Mouse (Mus musculus): ENCODE results near the gene 1700023F06Rik. TPM values are rescaled to one million over a fixed set of nuclear protein-coding genes. Genes with fewer than 3 reads are reported as not detected.

1700023F06Rik gene
- 1.2 and 1.7 TPM in 2 replicates for polyA plus RNA-seq (2012; rRNA removed)

DNA sequence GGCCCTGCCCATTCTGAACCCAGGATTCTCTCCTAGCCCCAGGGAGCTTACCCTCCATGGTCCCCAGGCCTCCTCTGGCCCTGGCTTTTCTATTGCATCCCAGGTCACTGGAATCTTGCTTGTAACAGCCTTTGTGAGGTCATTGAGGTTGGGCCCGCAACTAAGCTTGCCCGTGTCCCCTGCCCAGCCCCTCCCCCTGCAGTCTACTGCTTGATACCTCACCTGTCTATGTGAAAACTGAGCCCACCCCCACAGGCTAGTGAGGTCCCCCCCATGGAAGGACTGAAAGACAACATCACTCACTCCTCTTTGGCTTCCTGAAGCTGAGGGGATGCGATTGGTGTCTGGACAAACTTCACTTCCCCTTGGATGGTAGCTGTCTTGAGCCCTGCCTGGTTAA is at the start of gene 1700023F06Rik:
TSS of gene 1700023F06Rik (minus strand) at position 101 of the 400 bp plus-strand sequence.

GRCm38 (mm10) chr11:103217790-103218516 is 9.6 kb upstream of the 1700023F06Rik start, which contains the start of gene Spata32:
Gene Spata32 (minus strand): TSS chr11:103218432.

DNA sequence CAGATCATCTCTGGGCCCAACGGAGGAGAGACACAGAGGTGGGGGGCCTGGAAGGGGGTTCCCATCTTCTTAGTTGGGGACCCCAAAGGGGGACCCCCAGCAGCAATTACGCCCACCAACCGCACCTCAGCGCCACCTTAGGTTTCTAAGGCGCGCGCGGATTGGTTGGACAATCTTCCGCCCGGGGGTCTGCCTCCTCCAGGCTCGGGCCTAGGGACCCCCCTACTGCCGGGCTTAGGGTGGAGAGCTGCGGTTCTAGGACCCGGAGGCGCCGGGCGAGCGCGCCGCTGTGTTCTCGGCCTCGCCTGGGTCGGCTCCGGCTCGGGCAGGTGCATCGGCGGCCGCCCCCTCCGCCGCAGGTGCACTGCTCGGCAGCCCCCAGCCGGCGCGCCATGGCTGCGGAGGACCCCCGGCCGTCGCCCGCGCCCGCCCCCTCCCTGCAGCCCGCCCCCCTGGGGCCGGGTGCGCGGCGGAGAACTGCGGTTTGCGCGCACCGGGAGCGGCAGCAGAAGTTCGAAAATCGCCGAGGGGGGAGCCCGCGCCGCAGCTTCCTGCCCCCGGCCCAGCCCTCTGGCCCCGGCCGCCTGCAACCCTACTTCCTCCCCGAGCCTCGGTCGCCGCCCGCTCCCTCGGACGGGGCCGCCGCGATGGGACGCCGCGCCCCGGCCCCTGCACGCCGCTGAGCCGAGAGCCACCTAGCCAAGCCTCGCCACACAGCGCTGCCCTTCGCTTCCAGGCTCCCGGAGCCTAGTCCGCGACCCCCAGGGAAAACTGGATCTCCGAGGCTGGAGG is 37.7 kb downstream of the 1700023F06Rik start, which contains the start of gene Fmnl1:
TSS of gene Fmnl1 (plus strand) at position 614 of the 792 bp plus-strand sequence.

Other genes with a start within 250 kb of the 1700023F06Rik start
- gene Nmt1, start 180.4 kb downstream of the 1700023F06Rik start, polyA plus RNA-seq (2012; rRNA removed), result 35.1 and 36.0 TPM in 2 replicates
- 202 and 211 TPM in 2 replicates for gene Dcakd, start 180.2 kb downstream of the 1700023F06Rik start, polyA plus RNA-seq (2012; rRNA removed)
- 2.6 and 3.8 TPM in 2 replicates for gene Plcd3, start 106.9 kb downstream of the 1700023F06Rik start, polyA plus RNA-seq (2012; rRNA removed)
- gene Acbd4, start 106.9 kb downstream of the 1700023F06Rik start, polyA plus RNA-seq (2012; rRNA removed), result 8.2 and 8.7 TPM in 2 replicates
- gene Hexim1, start 92.3 kb downstream of the 1700023F06Rik start, polyA plus RNA-seq (2012; rRNA removed), result 17.3 and 19.5 TPM in 2 replicates
- gene Hexim2, start 76.1 kb downstream of the 1700023F06Rik start, polyA plus RNA-seq (2012; rRNA removed), result 11.7 and 14.4 TPM in 2 replicates
- 14.6 and 18.3 TPM in 2 replicates for gene Fmnl1, start 37.5 kb downstream of the 1700023F06Rik start, polyA plus RNA-seq (2012; rRNA removed)
- gene Spata32, start 9.9 kb upstream of the 1700023F06Rik start, polyA plus RNA-seq (2012; rRNA removed), result 0.45 and 0.64 TPM in 2 replicates
- 6.1 and 7.1 TPM in 2 replicates for gene Map3k14, start 58.9 kb upstream of the 1700023F06Rik start, polyA plus RNA-seq (2012; rRNA removed)
- gene Arhgap27, start 155.1 kb upstream of the 1700023F06Rik start, polyA plus RNA-seq (2012; rRNA removed), result 6.7 and 7.9 TPM in 2 replicates
- 13.9 and 14.4 TPM in 2 replicates for gene Plekhm1, start 204.1 kb upstream of the 1700023F06Rik start, polyA plus RNA-seq (2012; rRNA removed)

Measured in central nervous system, embryonic 14 days (tissue).